9 mouse cellular contexts compared by ENCODE assay signal in the genomic region with DNA sequence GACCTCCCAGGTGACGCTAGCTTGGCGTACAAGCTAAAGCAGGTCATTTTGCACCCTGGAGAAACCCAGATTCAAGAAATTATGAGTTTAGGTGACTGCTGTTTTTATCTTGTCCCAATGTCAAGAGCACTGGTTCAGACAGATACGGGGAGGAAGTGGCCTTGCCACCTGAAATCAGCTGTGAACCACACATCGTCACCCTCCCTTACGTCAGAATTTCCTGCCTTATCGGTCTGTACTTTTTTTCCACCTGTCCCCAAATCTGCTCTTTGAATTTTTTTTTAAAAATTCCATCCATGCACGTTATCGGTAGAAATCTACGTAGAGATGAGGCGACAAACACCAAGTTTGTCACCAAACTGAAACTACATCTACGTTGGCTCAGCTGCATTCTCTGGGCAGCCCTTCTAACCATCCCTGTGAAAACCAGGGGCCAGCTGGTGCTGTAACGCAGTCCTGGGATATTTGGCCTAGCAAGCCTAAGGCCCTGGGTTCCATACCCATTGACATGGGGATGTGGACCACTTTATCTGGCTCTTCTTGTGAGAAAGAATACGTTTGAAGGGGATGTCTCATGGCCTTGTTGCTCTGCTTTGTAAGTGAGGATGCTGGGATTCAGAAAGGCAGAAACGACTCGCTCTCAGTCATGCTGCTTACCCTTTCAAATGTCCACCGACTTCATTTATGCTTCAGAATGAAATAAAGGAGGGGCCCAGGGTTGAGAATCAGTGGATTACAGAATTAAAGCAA. TPM values are rescaled to one million over a fixed set of nuclear protein-coding genes. Genes with fewer than 3 reads are reported as not detected.
A peak's percentile ranks its signal among the peaks of the same experiment; 100 is the strongest.
DNase-seq lines count a peak whose midpoint lies in the region; ATAC-seq and TF ChIP-seq lines count a peak whose summit lies in the region.
"Had no signal": no experiment of that assay in that cellular context is flagged by ENCODE, and none has a peak within 500 bp of the region (broad histone marks: within the 10 kb centered on the region; RNA-seq: fewer than 3 reads in every experiment).

No protein-coding gene starts in this region.

- H3K27me3 ChIP-seq in forebrain, embryonic 10.5 days (ENCODE audit: poor library complexity, severe bottlenecking) = no peaks in the 10 kb centered on the region
- peaks cover 13% of the 10 kb centered on the region for H3K27me3 ChIP-seq in liver, embryonic 14.5 days (ENCODE audit: control insufficient read depth, insufficient read depth, low read length)

- H3K4me3 ChIP-seq in forebrain, embryonic 10.5 days = peak overlapping the region; percentile 68
- H3K4me3 ChIP-seq in liver, embryonic 14.5 days (ENCODE audit: insufficient read depth in 1 of 2, low read depth in 2 of 2, low read length in 2 of 2) = peak overlapping the region in 1 of 2 experiments; percentile 60; a peak in 2 of 4 replicates

- TF ChIP-seq EP300 in liver, embryonic 14.5 days (IDR thresholded peaks at IDR 0.05; ENCODE audit: low read depth) = peak; percentile 41

- H3K27ac ChIP-seq in forebrain, embryonic 10.5 days = peak overlapping the region; percentile 96
- H3K27ac ChIP-seq in liver, embryonic 14.5 days = no peak overlapping the region

- no peak for TF ChIP-seq CTCF in liver, embryonic 14.5 days (IDR thresholded peaks at IDR 0.05; ENCODE audit: low read depth)

- H3K4me2 ChIP-seq in liver, embryonic 14.5 days (ENCODE audit: low read depth) = peak overlapping the region; percentile 96

- peaks cover 92% of the 10 kb centered on the region for H3K4me1 ChIP-seq in forebrain, embryonic 10.5 days
- peaks cover 10 to 26% of the 10 kb centered on the region in 2 experiments for H3K4me1 ChIP-seq in liver, embryonic 14.5 days (replicated peaks; ENCODE audit: control insufficient read depth in 2 of 2, insufficient read depth in 2 of 2, low read length in 1 of 2)

- H3K36me3 ChIP-seq in forebrain, embryonic 10.5 days (replicated peaks) = peaks cover 2% of the 10 kb centered on the region
- no peaks in the 10 kb centered on the region for H3K36me3 ChIP-seq in liver, embryonic 14.5 days (replicated peaks; ENCODE audit: control insufficient read depth, insufficient read depth, low read depth)

- no peak overlapping the region for H3K9ac ChIP-seq in liver, embryonic 14.5 days (replicated peaks)

- DNase-seq in cerebellum, adult 9-11 months = peak; percentile 41
- DNase-seq in cerebellum, postnatal 36 days = no peak
- peak; percentile 38 for DNase-seq in A20 (ENCODE audit: low read depth, low spot score)
- DNase-seq in forebrain, embryonic 10.5 days (ENCODE audit: extremely low spot score, low spot score) = no peak
- DNase-seq in liver, embryonic 14.5 days (ENCODE audit: low read depth in 3 of 3, low spot score in 3 of 3) = no peak
- no peak for DNase-seq in layer of hippocampus, postnatal 10 days (ENCODE audit: low spot score in 2 of 2)
- DNase-seq in left cerebral cortex, adult 8-10 months (ENCODE audit: low spot score in 2 of 2) = no peak

- no peak for ATAC-seq in liver, embryonic 14.5 days (ENCODE audit: insufficient read depth)
- peak; percentile 46 for ATAC-seq in neutrophil, adult 5-6 weeks (ENCODE audit: extremely low read depth, insufficient number of reproducible peaks, low FRiP score, poor library complexity, severe bottlenecking)

- WGBS in forebrain, embryonic 10.5 days = 7% methylated on average over 16 of the region's 16 CpGs
- 19% methylated on average over 16 of the region's 16 CpGs for WGBS in liver, embryonic 14.5 days (ENCODE audit: insufficient replicate concordance)

- H3K9me3 ChIP-seq in forebrain, embryonic 10.5 days = no peaks in the 10 kb centered on the region
- no peaks in the 10 kb centered on the region for H3K9me3 ChIP-seq in liver, embryonic 14.5 days (ENCODE audit: control insufficient read depth, low read length)

RNA-seq across cellular contexts. Expression of gene Kdm2b, which starts 1.0 kb away (rescaled TPM):
- 83.3 and 83.4 TPM in 2 replicates for polyA plus RNA-seq in forebrain, embryonic 10.5 days (2016; fragmentation: Nextera tagmentation; extraction: Ambion mirVana)
- polyA plus RNA-seq in liver, embryonic 14.5 days (2012; rRNA removed) = 8.1 and 10.0 TPM in 2 replicates
- polyA plus RNA-seq in liver, embryonic 14.5 days (2014; fragmentation: Nextera tagmentation; extraction: Ambion mirVana) = 11.7 and 12.3 TPM in 2 replicates
- total RNA-seq in neutrophil, adult 5-6 weeks (2017) = 24.3 and 27.4 TPM in 2 replicates
- total RNA-seq in layer of hippocampus, postnatal 10 days (2021) = 10 to 100 TPM; 58.6 to 59.2 TPM
- total RNA-seq in left cerebral cortex, adult 8-10 months (2022) = 10 to 100 TPM; 22.9 to 27.1 (median 24.6) TPM

RNA-seq across cellular contexts. Expression of gene Orai1, which starts 24.3 kb away (rescaled TPM):
- 6.9 and 7.9 TPM in 2 replicates for polyA plus RNA-seq in forebrain, embryonic 10.5 days (2016; fragmentation: Nextera tagmentation; extraction: Ambion mirVana)
- 7.4 and 9.2 TPM in 2 replicates for polyA plus RNA-seq in liver, embryonic 14.5 days (2012; rRNA removed)
- 6.3 and 8.1 TPM in 2 replicates for polyA plus RNA-seq in liver, embryonic 14.5 days (2014; fragmentation: Nextera tagmentation; extraction: Ambion mirVana)
- total RNA-seq in neutrophil, adult 5-6 weeks (2017) = 36.6 and 38.4 TPM in 2 replicates
- total RNA-seq in layer of hippocampus, postnatal 10 days (2021) = 10 to 100 TPM; 16.1 to 19.2 TPM
- total RNA-seq in left cerebral cortex, adult 8-10 months (2022) = 10 to 100 TPM in 2 of 4 experiments, 1 to 10 TPM in 2; 6.1 to 11.8 (median 9.2) TPM

RNA-seq across cellular contexts. Expression of gene Morn3, which starts 56.2 kb away (rescaled TPM):
- 0.26 and 0.33 TPM in 2 replicates for polyA plus RNA-seq in forebrain, embryonic 10.5 days (2016; fragmentation: Nextera tagmentation; extraction: Ambion mirVana)
- not detected in 2 replicates for polyA plus RNA-seq in liver, embryonic 14.5 days (2012; rRNA removed)
- polyA plus RNA-seq in liver, embryonic 14.5 days (2014; fragmentation: Nextera tagmentation; extraction: Ambion mirVana) = not detected in 2 replicates
- total RNA-seq in neutrophil, adult 5-6 weeks (2017) = not detected in 2 replicates
- total RNA-seq in layer of hippocampus, postnatal 10 days (2021) = under 1 TPM; 0.51 to 0.85 TPM
- not detected for total RNA-seq in left cerebral cortex, adult 8-10 months (2022)
- polyA plus RNA-seq: C2C12 had no signal

Comparison
In these comparisons a context has a peak if more than half of its experiments do, and no peak if none do; other contexts are left out.
1. DNase-seq: peak in cerebellum, adult 9-11 months (single experiment) and A20 (single experiment); none in cerebellum, postnatal 36 days (0 of 2), forebrain, embryonic 10.5 days (single experiment), liver, embryonic 14.5 days (0 of 3), layer of hippocampus, postnatal 10 days (0 of 2) and left cerebral cortex, adult 8-10 months (0 of 2).